Mouse (Mus musculus): ENCODE data around the gene Tmem50b. TPM values are rescaled to one million over a fixed set of nuclear protein-coding genes. Genes with fewer than 3 reads are reported as not detected.
A peak's percentile ranks its signal among the peaks of the same experiment; 100 is the strongest.

Gene Tmem50b
- total RNA-seq, 2 experiments from 2014 or later = 38.9 to 40.9 TPM

GRCm38 (mm10) chr16:91564580-91565291 is 32.9 kb downstream of the Tmem50b start:
- DNase-seq = no peak

GRCm38 (mm10) chr16:91561541-91562457 is 35.8 kb downstream of the Tmem50b start:
- no peak for DNase-seq

DNA sequence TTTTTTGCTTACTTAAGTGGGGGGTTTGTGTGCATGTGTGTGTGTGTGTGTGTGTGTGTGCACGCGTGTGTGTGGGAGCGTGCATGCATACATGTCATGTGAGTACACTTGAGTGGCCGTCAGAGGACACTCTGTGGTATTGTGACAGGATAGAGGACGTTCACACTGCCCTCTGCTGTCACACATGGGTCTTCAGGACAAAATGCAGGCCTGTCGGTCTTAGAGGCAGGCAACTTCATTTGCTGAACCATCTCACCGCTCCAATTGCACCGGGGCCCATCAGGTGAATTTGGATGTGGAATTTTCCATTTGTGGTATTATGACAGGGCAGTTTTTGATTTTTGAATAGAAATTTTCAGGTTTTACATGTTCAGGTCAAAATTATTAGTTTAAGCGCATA is 36.5 kb downstream of the Tmem50b start:
- peak; percentile 57 for DNase-seq

- DNase-seq = no peak
Measured at GRCm38 (mm10) chr16:91557693-91558092, 39.9 kb downstream of the Tmem50b start.

- no peak for DNase-seq
Measured at GRCm38 (mm10) chr16:91557214-91557613, 40.4 kb downstream of the Tmem50b start.

DNA sequence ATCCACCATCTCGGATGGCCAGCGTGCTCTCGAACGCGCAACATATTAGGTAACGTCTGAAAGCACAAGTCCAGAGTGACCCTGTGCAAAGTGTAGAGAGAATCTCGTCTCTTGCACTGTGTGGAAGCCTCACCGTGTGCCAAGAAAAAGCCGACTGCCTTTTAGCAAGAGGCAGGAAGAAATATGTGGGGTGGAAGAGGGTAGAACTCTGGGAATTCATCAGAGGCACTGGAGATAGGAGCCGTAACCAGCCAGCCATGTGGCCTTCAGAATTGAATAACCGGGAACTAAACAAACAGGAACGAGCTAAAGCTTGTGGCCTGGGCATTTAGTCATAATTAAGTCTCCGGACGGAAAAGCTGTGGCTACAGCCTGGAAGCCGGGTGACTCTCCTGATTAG is 40.9 kb downstream of the Tmem50b start:
- DNase-seq = no peak

GRCm38 (mm10) chr16:91555017-91555605 is 42.5 kb downstream of the Tmem50b start:
- DNase-seq = no peak

DNA sequence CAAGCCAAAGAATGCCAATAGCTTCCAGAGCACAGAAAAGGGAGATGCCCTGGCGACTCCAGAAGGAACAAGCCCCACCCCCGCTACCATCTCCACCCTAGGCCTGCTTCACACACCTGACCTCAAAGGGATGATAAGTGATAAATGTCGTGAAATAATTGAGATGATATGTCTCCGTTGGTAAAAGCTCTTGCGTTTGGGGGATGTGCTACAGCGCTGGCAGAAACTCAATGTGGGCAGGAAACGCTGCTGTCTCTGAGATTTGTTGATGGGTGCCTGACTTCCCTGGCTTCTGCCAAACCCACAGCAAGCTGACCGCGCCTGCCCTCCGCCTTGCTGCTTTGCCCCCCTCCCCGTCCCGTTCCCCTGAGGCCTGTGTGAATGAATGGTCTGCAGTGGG is 44.0 kb downstream of the Tmem50b start:
- DNase-seq = peak; percentile 55

DNA sequence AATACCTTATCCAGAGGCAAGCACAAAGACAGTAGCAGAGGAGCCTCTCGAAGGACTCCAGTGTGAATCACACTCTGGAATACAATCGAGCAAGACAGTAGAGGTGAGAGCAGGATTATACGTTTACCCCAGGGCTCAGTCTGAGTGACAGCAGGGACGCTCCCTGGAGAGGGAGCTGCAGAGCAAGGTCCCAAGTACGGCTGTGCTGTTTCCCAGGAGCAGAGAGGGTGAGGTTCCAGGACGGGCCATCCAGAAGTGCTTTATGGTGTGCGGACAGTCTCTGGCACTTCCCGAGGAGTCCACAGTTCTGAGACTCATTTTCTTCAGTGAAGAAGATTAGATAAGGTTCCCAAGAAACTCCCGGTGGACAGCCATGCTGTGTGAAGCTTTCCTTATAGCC is 45.5 kb downstream of the Tmem50b start:
- no peak for DNase-seq

DNA sequence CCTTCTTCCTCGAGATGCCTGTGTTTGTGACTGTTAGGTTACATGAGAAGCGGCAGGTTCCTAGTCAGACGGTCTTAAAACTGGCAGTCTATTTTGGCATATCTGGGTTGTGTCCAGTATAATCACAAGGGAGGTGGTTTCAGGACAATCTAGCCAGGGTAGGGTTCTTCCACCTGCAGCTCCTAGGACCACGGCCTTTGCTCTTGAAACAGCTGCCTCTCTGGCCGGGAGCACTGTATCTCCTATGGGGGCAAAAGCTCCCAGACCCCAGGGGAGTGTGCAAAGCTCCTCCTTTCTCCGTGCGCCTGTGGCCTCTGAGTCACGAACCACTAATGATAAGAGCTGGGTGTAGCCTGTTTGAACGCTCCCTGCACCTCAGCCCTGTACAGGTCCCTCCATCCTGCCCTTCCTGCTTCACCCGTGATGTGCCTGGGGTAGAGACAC is 46.5 kb downstream of the Tmem50b start:
- DNase-seq = no peak

GRCm38 (mm10) chr16:91549616-91550015 is 48.0 kb downstream of the Tmem50b start:
- DNase-seq = no peak

DNA sequence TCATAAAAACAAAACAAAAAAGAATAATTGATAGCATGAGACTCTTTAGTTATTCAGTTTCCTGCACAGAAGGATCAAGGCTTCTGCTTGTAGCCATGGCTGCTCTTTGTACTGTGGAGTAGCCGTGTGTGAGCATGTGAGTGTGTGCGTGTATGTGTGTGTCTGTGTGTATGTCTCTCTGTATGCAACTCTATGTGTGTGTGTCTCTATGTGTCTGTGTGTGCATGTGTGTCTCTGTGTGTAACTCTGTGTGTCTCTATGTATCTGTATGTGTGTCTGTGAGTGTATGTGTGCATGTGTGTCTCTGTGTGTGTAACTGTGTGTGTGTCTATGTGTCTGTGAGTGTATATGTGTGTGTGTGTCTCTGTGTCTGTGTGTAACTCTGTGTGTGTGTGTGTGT is 48.6 kb downstream of the Tmem50b start:
- DNase-seq = no peak

GRCm38 (mm10) chr16:91548586-91548985 is 49.0 kb downstream of the Tmem50b start:
- DNase-seq = no peak

- no peak for DNase-seq
Measured at GRCm38 (mm10) chr16:91547974-91548373, 49.6 kb downstream of the Tmem50b start.

DNA sequence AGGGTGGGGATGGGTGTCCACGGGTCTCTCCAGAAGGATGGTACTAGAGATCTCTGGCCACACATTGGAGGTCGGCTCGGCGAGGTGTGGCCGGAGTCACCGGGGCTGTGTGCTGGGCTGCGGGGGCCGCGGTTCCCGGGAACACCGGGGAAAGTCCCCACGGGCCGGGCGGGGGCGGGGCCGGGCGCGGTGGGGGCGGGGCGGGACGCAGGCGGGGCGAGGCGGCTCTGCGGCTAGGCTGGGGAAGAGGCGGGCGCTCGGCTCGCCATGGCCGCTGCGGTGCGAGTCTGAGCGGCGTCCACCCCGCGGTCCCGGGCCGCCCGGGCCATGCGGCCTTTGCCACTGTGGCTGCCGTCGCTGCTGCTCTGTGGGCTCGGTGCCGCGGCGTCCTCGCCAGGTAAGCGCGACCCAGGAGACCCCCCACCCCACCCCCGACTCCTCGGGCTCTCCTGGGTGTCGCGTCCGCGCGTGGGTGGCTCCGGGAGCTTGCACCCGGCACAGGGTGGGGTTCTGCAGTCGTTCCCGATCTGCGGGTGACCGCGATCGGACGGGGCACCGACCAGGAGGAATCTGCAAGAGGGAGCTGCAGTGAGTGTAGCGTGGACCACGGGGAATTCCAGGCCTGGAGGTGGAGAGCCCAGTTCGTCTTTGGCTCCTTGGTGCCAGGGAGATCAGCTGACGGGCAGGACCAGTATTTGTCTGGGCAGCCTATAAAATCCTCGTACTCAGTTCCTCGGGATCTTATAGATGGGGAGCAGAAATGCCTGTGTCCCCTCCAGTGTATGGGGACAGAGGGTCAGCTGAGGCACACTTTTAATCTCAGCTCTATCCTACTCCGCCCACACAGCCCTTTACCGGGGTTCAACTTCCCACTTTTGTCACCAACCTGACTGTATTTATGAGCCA is 50.5 kb downstream of the Tmem50b start, which contains the start of gene Ifngr2:
Gene Ifngr2, plus strand, starts transcription at position 237 of the 906 bp plus-strand sequence.
- DNase-seq = peak; percentile 78

DNA sequence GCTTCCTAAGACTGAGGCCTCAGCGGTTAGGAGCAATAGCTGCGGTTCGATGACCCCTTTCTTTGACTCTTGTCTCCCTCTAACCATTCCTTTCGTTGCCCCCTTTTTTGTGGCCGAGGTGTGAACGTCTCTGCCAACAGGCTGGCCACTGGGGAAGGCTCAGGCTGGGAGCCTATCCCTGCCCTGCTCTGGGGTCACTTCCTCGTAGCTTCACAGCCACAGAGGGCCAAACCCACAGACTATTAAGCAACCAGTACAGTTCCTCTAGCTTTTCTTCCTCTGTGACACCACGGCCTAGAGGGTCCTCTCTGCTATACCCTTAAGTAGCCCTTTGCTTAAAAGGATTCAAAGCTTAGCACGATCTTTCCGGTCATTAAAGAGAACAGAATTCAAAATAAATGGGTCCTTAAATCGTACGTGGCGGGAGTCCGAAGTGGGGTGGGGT is 51.2 kb downstream of the Tmem50b start:
- no peak for DNase-seq

DNA sequence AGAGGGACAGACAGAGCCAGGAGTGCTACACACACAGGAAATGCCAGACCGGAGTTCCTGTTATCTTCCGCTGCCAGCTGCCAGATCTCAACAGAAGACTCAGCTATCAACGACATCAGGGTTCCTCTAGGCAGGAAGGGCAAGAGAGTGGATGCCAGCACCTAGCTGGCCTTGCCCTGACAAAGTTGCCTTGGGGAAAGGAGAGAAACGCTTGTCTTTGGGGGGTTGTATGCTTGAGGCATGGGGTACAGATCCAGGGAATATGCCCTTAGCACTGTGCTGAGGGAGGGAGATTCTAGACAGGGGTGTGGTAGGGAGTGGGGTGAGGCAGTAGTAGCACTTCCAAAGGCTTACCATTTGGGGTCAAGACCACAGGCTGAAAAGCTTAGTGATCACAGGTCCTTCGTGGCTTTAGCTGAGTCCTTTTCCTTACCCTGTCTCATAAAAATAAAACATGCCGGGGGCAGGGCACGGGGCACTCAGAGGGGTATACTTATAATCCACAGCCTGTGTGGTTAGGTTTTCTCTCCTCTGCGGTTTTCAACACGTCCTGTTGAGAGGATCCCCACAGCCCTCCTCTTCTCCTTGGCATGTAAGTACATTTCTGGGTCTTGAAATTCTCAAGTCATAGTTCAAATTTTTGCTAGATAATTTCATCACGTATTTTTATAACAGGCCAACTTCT is 51.9 kb downstream of the Tmem50b start:
- no peak for DNase-seq

- no peak for DNase-seq
Measured at GRCm38 (mm10) chr16:91543619-91544018, 54.0 kb downstream of the Tmem50b start.

DNA sequence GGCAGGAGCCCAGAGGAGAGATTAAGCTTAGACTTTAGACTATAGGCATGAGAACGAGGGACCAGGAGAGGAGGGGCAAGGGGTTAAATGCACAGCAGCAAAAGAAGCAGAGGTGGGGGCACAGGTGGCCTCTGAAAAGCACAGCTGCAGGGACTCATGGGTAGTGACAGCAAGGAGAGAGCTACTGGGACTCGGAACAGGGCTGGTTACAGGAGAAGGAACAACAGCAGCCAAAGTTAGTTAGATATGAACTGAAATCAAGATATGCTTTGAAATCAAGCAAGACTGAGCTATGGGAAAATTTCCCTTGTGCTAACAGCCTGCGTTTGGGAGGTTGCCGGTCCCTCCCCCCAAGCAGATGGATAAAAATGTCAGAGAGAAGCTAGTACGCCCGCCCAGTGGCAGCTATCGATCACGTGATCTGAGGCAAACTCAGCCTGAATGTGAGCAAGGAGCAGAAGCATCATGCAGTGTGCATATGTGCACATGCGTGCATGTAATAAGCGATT is 56.0 kb downstream of the Tmem50b start:
- DNase-seq = no peak

- no peak for DNase-seq
Measured at GRCm38 (mm10) chr16:91538513-91538912, 59.1 kb downstream of the Tmem50b start.

DNA sequence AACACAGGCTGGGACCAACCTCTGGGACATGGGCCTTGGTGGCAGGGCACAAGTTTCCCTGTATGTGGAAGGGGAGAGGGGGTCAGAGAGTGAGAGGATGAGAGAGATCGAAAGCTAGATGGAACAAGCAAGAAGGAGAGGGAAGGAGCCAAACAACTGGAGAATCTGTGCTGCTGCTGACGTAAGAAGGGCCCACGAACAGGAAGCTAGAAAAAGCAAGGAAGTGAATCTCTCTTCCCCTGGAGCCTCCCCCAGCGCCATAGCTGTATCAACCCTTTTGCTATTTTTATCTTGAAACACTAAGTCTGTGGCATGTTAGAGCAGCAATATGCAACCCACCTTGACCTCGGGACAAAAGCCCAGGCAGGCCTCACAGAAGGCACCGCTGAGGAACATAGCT is 59.5 kb downstream of the Tmem50b start:
- no peak for DNase-seq
